Mouse (Mus musculus): Measurements from ENCODE around the gene Spata21. TPM values are rescaled to one million over a fixed set of nuclear protein-coding genes. Genes with fewer than 3 reads are reported as not detected.

The Spata21 gene
- total RNA-seq, 2 experiments from 2014 or later, result not detected

- no peak for ATAC-seq (replicated peaks; ENCODE audit: low FRiP score, low TSS enrichment, poor library complexity, severe bottlenecking)
These were observed 15.6 kb upstream of the Spata21 start for GRCm38 (mm10) chr4:141072502-141072901.

- ATAC-seq (replicated peaks; ENCODE audit: low FRiP score, low TSS enrichment, poor library complexity, severe bottlenecking), result no peak
These were observed 14.5 kb upstream of the Spata21 start for GRCm38 (mm10) chr4:141073661-141074060.

GRCm38 (mm10) chr4:141074109-141074508 is 14.0 kb upstream of the Spata21 start:
- ATAC-seq (replicated peaks; ENCODE audit: low FRiP score, low TSS enrichment, poor library complexity, severe bottlenecking), result peak; percentile 64

GRCm38 (mm10) chr4:141076761-141077506 is 11.2 kb upstream of the Spata21 start:
- ATAC-seq (replicated peaks; ENCODE audit: low FRiP score, low TSS enrichment, poor library complexity, severe bottlenecking), result peak; percentile 56

- ATAC-seq (replicated peaks; ENCODE audit: low FRiP score, low TSS enrichment, poor library complexity, severe bottlenecking), result peak; percentile 84
These were observed 10.2 kb upstream of the Spata21 start, which contains the start of gene Necap2 for GRCm38 (mm10) chr4:141077681-141078509. Gene Necap2, minus strand, starts transcription at chr4:141078357.

GRCm38 (mm10) chr4:141078510-141079137 is 9.5 kb upstream of the Spata21 start:
- no peak for ATAC-seq (replicated peaks; ENCODE audit: low FRiP score, low TSS enrichment, poor library complexity, severe bottlenecking)

GRCm38 (mm10) chr4:141086862-141087261 is 1.3 kb upstream of the Spata21 start:
- ATAC-seq (replicated peaks; ENCODE audit: low FRiP score, low TSS enrichment, poor library complexity, severe bottlenecking), result no peak

- ATAC-seq (replicated peaks; ENCODE audit: low FRiP score, low TSS enrichment, poor library complexity, severe bottlenecking), result no peak
These were observed 581 bp downstream of the Spata21 start for GRCm38 (mm10) chr4:141088714-141089113.

GRCm38 (mm10) chr4:141095016-141095415 is 6.9 kb downstream of the Spata21 start:
- no peak for ATAC-seq (replicated peaks; ENCODE audit: low FRiP score, low TSS enrichment, poor library complexity, severe bottlenecking)

GRCm38 (mm10) chr4:141096710-141097109 is 8.6 kb downstream of the Spata21 start:
- 0 out of 2 replicates have a peak, but pooled peaks have one; percentile 44 for ATAC-seq (replicated peaks; ENCODE audit: low FRiP score, low TSS enrichment, poor library complexity, severe bottlenecking)

GRCm38 (mm10) chr4:141098935-141099334 is 10.8 kb downstream of the Spata21 start:
- ATAC-seq (replicated peaks; ENCODE audit: low FRiP score, low TSS enrichment, poor library complexity, severe bottlenecking), result peak; percentile 73

- ATAC-seq (replicated peaks; ENCODE audit: low FRiP score, low TSS enrichment, poor library complexity, severe bottlenecking), result no peak
These were observed 11.8 kb downstream of the Spata21 start for GRCm38 (mm10) chr4:141099956-141100355.

GRCm38 (mm10) chr4:141101291-141101690 is 13.2 kb downstream of the Spata21 start:
- ATAC-seq (replicated peaks; ENCODE audit: low FRiP score, low TSS enrichment, poor library complexity, severe bottlenecking), result no peak

- no peak for ATAC-seq (replicated peaks; ENCODE audit: low FRiP score, low TSS enrichment, poor library complexity, severe bottlenecking)
These were observed 13.7 kb downstream of the Spata21 start for GRCm38 (mm10) chr4:141101855-141102254.

GRCm38 (mm10) chr4:141106526-141107183 is 18.5 kb downstream of the Spata21 start:
- ATAC-seq (replicated peaks; ENCODE audit: low FRiP score, low TSS enrichment, poor library complexity, severe bottlenecking), result no peak

GRCm38 (mm10) chr4:141108196-141108732 is 20.1 kb downstream of the Spata21 start:
- no peak for ATAC-seq (replicated peaks; ENCODE audit: low FRiP score, low TSS enrichment, poor library complexity, severe bottlenecking)

- ATAC-seq (replicated peaks; ENCODE audit: low FRiP score, low TSS enrichment, poor library complexity, severe bottlenecking), result no peak
These were observed 25.7 kb downstream of the Spata21 start for GRCm38 (mm10) chr4:141113831-141114230.

GRCm38 (mm10) chr4:141114521-141114981 is 26.4 kb downstream of the Spata21 start:
- no peak for ATAC-seq (replicated peaks; ENCODE audit: low FRiP score, low TSS enrichment, poor library complexity, severe bottlenecking)

- no peak for ATAC-seq (replicated peaks; ENCODE audit: low FRiP score, low TSS enrichment, poor library complexity, severe bottlenecking)
These were observed 27.3 kb downstream of the Spata21 start for GRCm38 (mm10) chr4:141115398-141115797.
